Mouse (Mus musculus) kidney, adult 2 months (tissue): Measurements from ENCODE around the gene Cdh24.

ENCODE experiments used
- CTCF ChIP-seq: fragments of 200-500 bp; conservative IDR thresholded peaks from 2 replicates; pipeline ENCODE4 v1.5.1; 2011; ENCODE audit warnings: low read depth, mild to moderate bottlenecking, control low read depth, low read length, moderate library complexity, mixed read lengths; ENCODE audit not compliant: insufficient read depth, insufficient read length
- POLR2A ChIP-seq: fragments of 200-500 bp; IDR thresholded peaks from one replicate; pipeline ENCODE4 v1.6.1; 2011; ENCODE audit warnings: low read depth, low read length, control low read depth

DNA sequence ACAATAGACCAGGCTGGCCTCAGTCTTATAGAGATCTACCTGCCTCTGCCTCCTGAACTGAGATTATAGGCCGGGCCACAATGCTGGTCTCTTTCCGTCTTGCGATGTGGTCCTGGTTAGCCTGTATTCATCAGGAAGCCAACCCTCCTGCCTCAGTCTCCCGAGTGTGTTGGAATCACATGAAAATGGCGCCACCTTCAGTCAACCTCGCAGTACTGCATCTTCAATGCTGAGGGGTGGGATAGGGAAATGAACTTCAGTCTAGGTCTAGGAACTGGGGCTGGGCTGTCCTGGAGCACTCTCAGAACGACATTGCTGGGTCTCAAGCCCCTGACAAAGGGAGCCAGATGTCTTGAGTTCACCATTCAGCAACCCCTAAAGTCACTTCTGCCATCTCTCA is 44.1 kb downstream of the Cdh24 start:
- no peak for TF ChIP-seq POLR2A
- TF ChIP-seq CTCF, result peak; percentile 83
